Comparison of ENCODE assay signal across 16 mouse cellular contexts in the genomic region with DNA sequence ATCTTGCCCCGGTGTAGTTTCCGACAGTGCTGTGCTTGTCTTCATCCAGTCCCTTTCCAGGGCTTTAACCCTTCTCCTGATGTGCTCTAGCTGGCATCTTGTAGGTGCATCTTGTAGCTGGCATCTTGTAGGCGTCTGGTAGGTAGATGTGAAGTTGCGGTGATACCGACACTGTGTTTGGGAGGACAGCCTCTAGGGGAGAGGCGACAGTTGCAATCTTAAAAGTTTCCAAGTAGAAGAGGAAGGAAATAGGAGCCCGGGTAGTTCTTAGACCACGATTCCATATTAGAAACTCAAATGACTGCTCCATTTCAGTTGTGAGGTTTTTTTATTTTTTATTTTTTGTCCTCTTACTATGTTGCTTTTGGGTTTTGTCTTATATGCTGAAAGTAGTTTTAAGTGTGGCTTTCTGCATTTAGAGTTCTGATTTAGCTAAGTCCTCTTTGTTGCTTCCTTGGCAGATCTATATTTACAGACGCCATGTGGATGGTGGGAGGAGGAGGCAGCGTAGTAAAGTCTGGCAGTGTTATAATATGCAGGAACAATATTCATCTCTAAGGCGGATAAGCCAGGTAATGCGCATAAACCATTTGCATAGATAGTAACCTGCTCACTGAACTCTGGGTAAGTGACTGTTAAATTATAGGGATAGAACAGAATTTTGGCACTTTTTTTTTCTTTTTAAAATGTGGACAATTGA. TPM values are rescaled to one million over a fixed set of nuclear protein-coding genes. Genes with fewer than 3 reads are reported as not detected.
A peak's percentile ranks its signal among the peaks of the same experiment; 100 is the strongest.
DNase-seq lines count a peak whose midpoint lies in the region; ATAC-seq and TF ChIP-seq lines count a peak whose summit lies in the region.
"Had no signal": no experiment of that assay in that cellular context is flagged by ENCODE, and none has a peak within 500 bp of the region (broad histone marks: within the 10 kb centered on the region; RNA-seq: fewer than 3 reads in every experiment).

No protein-coding gene starts in this region.

- no peak overlapping the region for H3K4me2 ChIP-seq in forebrain, postnatal 0 days (ENCODE audit: low read depth)
- H3K4me2 ChIP-seq in forebrain, embryonic 16.5 days (ENCODE audit: low read length), result no peak overlapping the region
- no peak overlapping the region for H3K4me2 ChIP-seq in limb, embryonic 11.5 days (ENCODE audit: low read depth, severe bottlenecking)
- H3K4me2 ChIP-seq: lung, embryonic 15.5 days had no signal

- no peaks in the 10 kb centered on the region for H3K9me3 ChIP-seq in forebrain, postnatal 0 days (ENCODE audit: low read length)
- H3K9me3 ChIP-seq in forebrain, embryonic 16.5 days (ENCODE audit: control insufficient read depth, low read length), result no peaks in the 10 kb centered on the region
- no peaks in the 10 kb centered on the region for H3K9me3 ChIP-seq in limb, embryonic 11.5 days (ENCODE audit: control insufficient read depth, low read length)
- no peaks in the 10 kb centered on the region for H3K9me3 ChIP-seq in limb, embryonic 10.5 days (replicated peaks)
- H3K9me3 ChIP-seq: embryonic facial prominence, embryonic 10.5 days; hindbrain, embryonic 10.5 days; lung, embryonic 15.5 days had no signal

- H3K4me1 ChIP-seq in forebrain, postnatal 0 days (ENCODE audit: insufficient read depth), result no peaks in the 10 kb centered on the region
- no peaks in the 10 kb centered on the region for H3K4me1 ChIP-seq in forebrain, embryonic 16.5 days (replicated peaks; ENCODE audit: control insufficient read depth, insufficient read depth, low read length)
- H3K4me1 ChIP-seq in limb, embryonic 11.5 days (ENCODE audit: control insufficient read depth, insufficient read depth, low read length), result no peaks in the 10 kb centered on the region
- no peaks in the 10 kb centered on the region for H3K4me1 ChIP-seq in limb, embryonic 10.5 days
- H3K4me1 ChIP-seq: embryonic facial prominence, embryonic 10.5 days; hindbrain, embryonic 10.5 days; lung, embryonic 15.5 days had no signal

- no peaks in the 10 kb centered on the region for H3K36me3 ChIP-seq in forebrain, postnatal 0 days (ENCODE audit: insufficient read depth)
- no peaks in the 10 kb centered on the region for H3K36me3 ChIP-seq in forebrain, embryonic 16.5 days (ENCODE audit: control insufficient read depth, insufficient read depth)
- H3K36me3 ChIP-seq in limb, embryonic 11.5 days (ENCODE audit: control insufficient read depth, insufficient read depth, low read length), result no peaks in the 10 kb centered on the region
- peaks cover 10% of the 10 kb centered on the region for H3K36me3 ChIP-seq in limb, embryonic 10.5 days
- H3K36me3 ChIP-seq: lung, embryonic 15.5 days had no signal

- H3K9ac ChIP-seq in forebrain, postnatal 0 days, result no peak overlapping the region
- H3K9ac ChIP-seq in forebrain, embryonic 16.5 days (replicated peaks; ENCODE audit: low read depth, low read length), result no peak overlapping the region
- H3K9ac ChIP-seq in limb, embryonic 11.5 days (ENCODE audit: low read length), result no peak overlapping the region
- H3K9ac ChIP-seq: lung, embryonic 15.5 days had no signal

- ATAC-seq in forebrain, postnatal 0 days, result no peak
- no peak for ATAC-seq in forebrain, embryonic 16.5 days
- no peak for ATAC-seq in limb, embryonic 11.5 days (ENCODE audit: insufficient number of reproducible peaks, low FRiP score, low TSS enrichment, low read depth)
- ATAC-seq: activated CD4-positive, CD25-positive, alpha-beta regulatory T cell, adult 4 months had no signal

- H3K4me3 ChIP-seq in forebrain, postnatal 0 days (ENCODE audit: low read depth, low read length), result no peak overlapping the region
- H3K4me3 ChIP-seq in forebrain, embryonic 16.5 days (replicated peaks; ENCODE audit: low read length), result no peak overlapping the region
- H3K4me3 ChIP-seq in limb, embryonic 11.5 days (ENCODE audit: low read depth, low read length), result no peak overlapping the region
- H3K4me3 ChIP-seq in limb, embryonic 10.5 days, result no peak overlapping the region
- H3K4me3 ChIP-seq: embryonic facial prominence, embryonic 10.5 days; hindbrain, embryonic 10.5 days; lung, embryonic 15.5 days had no signal

- H3K27me3 ChIP-seq in forebrain, postnatal 0 days (ENCODE audit: insufficient read depth, low read length), result no peaks in the 10 kb centered on the region
- no peaks in the 10 kb centered on the region for H3K27me3 ChIP-seq in forebrain, embryonic 16.5 days (replicated peaks; ENCODE audit: control insufficient read depth, insufficient read depth, low read length)
- no peaks in the 10 kb centered on the region for H3K27me3 ChIP-seq in limb, embryonic 11.5 days (ENCODE audit: control insufficient read depth, insufficient read depth, low read length)
- H3K27me3 ChIP-seq in limb, embryonic 10.5 days (ENCODE audit: low read depth, poor library complexity, severe bottlenecking), result no peaks in the 10 kb centered on the region
- H3K27me3 ChIP-seq: lung, embryonic 15.5 days had no signal

- no peak for TF ChIP-seq CTCF in forebrain, postnatal 0 days (IDR thresholded peaks at IDR 0.05; ENCODE audit: low read depth)

- peak; percentile 11 for DNase-seq in forebrain, postnatal 0 days
- DNase-seq in limb, embryonic 11.5 days (ENCODE audit: low spot score), result peak; percentile 18
- DNase-seq in limb, embryonic 10.5 days (ENCODE audit: low spot score), result no peak
- peak; percentile 60 for DNase-seq in layer of hippocampus, adult 9-11 months
- DNase-seq in right cerebral cortex, postnatal 25 days, result peak; percentile 41
- DNase-seq in adrenal gland, adult 8-10 months, result no peak
- no peak for DNase-seq in spleen, adult 12 weeks (ENCODE audit: low spot score)
- DNase-seq: cerebellum, postnatal 14 days; kidney, adult 9 months; liver; thymus, adult 2 months had no signal

- no peak overlapping the region for H3K27ac ChIP-seq in forebrain, postnatal 0 days (ENCODE audit: low read depth, low read length)
- H3K27ac ChIP-seq in forebrain, embryonic 16.5 days (ENCODE audit: low read length), result no peak overlapping the region
- H3K27ac ChIP-seq in limb, embryonic 11.5 days (replicated peaks; ENCODE audit: low read depth, low read length), result no peak overlapping the region
- H3K27ac ChIP-seq in limb, embryonic 10.5 days, result no peak overlapping the region
- H3K27ac ChIP-seq: embryonic facial prominence, embryonic 10.5 days; hindbrain, embryonic 10.5 days; lung, embryonic 15.5 days had no signal

- 85% methylated on average over 12 of the region's 12 CpGs for WGBS in forebrain, postnatal 0 days
- WGBS in forebrain, embryonic 16.5 days, result 90% methylated on average over 12 of the region's 12 CpGs
- WGBS in limb, embryonic 11.5 days, result 93% methylated on average over 12 of the region's 12 CpGs
- WGBS in limb, embryonic 10.5 days, result 95% methylated on average over 12 of the region's 12 CpGs

RNA-seq across cellular contexts. Expression of gene Supt3, which starts 15.4 kb away (rescaled TPM):
- total RNA-seq in forebrain, postnatal 0 days (2014; rRNA removed), result 3.2 and 5.5 TPM in 2 replicates
- polyA plus RNA-seq in forebrain, postnatal 0 days (2015; fragmentation: Nextera tagmentation; extraction: Ambion mirVana), result 20.5 and 24.5 TPM in 2 replicates
- polyA plus RNA-seq in forebrain, embryonic 16.5 days (2015; fragmentation: Nextera tagmentation; extraction: Ambion mirVana), result 20.4 and 20.5 TPM in 2 replicates
- 25.5 and 27.0 TPM in 2 replicates for polyA plus RNA-seq in limb, embryonic 11.5 days (2014; fragmentation: Nextera tagmentation; extraction: Ambion mirVana)
- polyA plus RNA-seq in limb, embryonic 10.5 days (2016; fragmentation: Nextera tagmentation; extraction: Ambion mirVana), result 21.6 and 24.9 TPM in 2 replicates
- 10 to 100 TPM; 20.1 to 39.1 (median 31.3) TPM for total RNA-seq in adrenal gland, adult 8-10 months (2022)

RNA-seq across cellular contexts. Expression of gene Runx2, which starts 22.2 kb away (rescaled TPM):
- 0.85 and 5.7 TPM in 2 replicates for total RNA-seq in forebrain, postnatal 0 days (2014; rRNA removed)
- polyA plus RNA-seq in forebrain, postnatal 0 days (2015; fragmentation: Nextera tagmentation; extraction: Ambion mirVana), result 0.77 and 0.86 TPM in 2 replicates
- 0.41 and 0.78 TPM in 2 replicates for polyA plus RNA-seq in forebrain, embryonic 16.5 days (2015; fragmentation: Nextera tagmentation; extraction: Ambion mirVana)
- polyA plus RNA-seq in limb, embryonic 11.5 days (2014; fragmentation: Nextera tagmentation; extraction: Ambion mirVana), result 5.8 TPM in 2 replicates
- 1.3 and 4.6 TPM in 2 replicates for polyA plus RNA-seq in limb, embryonic 10.5 days (2016; fragmentation: Nextera tagmentation; extraction: Ambion mirVana)
- total RNA-seq in adrenal gland, adult 8-10 months (2022), result 10 to 100 TPM; 19.6 to 32.8 (median 25.7) TPM

Comparison
In these comparisons a context has a peak if more than half of its experiments do, and no peak if none do; other contexts are left out.
1. DNase-seq: peak in forebrain, postnatal 0 days (single experiment), limb, embryonic 11.5 days (single experiment), layer of hippocampus, adult 9-11 months (single experiment) and right cerebral cortex, postnatal 25 days (single experiment); none in limb, embryonic 10.5 days (single experiment), adrenal gland, adult 8-10 months (single experiment) and spleen, adult 12 weeks (single experiment).